Mouse (Mus musculus): ENCODE results near the gene Gpr6. TPM values are rescaled to one million over a fixed set of nuclear protein-coding genes. Genes with fewer than 3 reads are reported as not detected.

Gene Gpr6
- polyA plus RNA-seq, 1 experiment from 2014 or later = 0.23 TPM

DNA sequence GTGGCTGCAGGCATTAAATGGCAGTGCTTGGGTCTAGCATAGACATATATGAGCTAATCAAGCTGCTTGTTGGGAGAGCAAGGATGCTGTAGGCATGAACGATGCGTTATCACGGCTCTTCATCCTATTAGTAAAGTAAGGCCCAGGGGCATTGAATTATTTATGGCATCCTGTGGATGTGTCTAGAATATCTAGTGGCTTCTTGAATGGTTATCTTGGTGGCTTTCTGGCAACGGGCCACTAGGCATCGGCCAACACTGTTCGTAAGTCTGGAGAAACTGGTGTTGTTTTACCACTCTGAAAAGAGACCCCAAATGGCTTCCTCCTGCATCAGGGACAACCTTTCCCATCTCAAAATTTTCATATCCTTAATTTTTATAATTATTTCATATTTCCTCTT is 33.6 kb downstream of the Gpr6 start:
- Histone ChIP-seq H3K27ac (no peak overlapping the region), H3K27me3 (no peaks in the 10 kb centered on the region), H3K4me3 (no peak overlapping the region), H3K9me3 (replicated peaks) (no peaks in the 10 kb centered on the region), H3K9ac (no peak overlapping the region), H3K4me2 (no peak overlapping the region), H3K4me1 (peaks cover 17% of the 10 kb centered on the region), H3K36me3 (ENCODE audit: poor library complexity, severe bottlenecking) (no peaks in the 10 kb centered on the region)
- 66% methylated on average over 6 of the region's 6 CpGs for WGBS
- 0 out of 2 replicates have a peak, but pooled peaks have one; percentile 14 for ATAC-seq

- Histone ChIP-seq H3K4me1 (peaks cover 17% of the 10 kb centered on the region), H3K9me3 (replicated peaks) (no peaks in the 10 kb centered on the region), H3K4me2 (no peak overlapping the region), H3K36me3 (ENCODE audit: poor library complexity, severe bottlenecking) (no peaks in the 10 kb centered on the region), H3K9ac (no peak overlapping the region), H3K4me3 (no peak overlapping the region), H3K27me3 (no peaks in the 10 kb centered on the region), H3K27ac (no peak overlapping the region)
- ATAC-seq = peak; percentile 86
- 55% methylated on average over 8 of the region's 8 CpGs for WGBS
Measured at GRCm38 (mm10) chr10:41037722-41038121, 34.4 kb downstream of the Gpr6 start.

- Histone ChIP-seq H3K4me2 (no peak overlapping the region), H3K36me3 (ENCODE audit: poor library complexity, severe bottlenecking) (no peaks in the 10 kb centered on the region), H3K9ac (no peak overlapping the region), H3K4me1 (peaks cover 2% of the 10 kb centered on the region; the same call in 1 of the 2 replicates), H3K27ac (no peak overlapping the region), H3K4me3 (no peak overlapping the region), H3K9me3 (replicated peaks) (no peaks in the 10 kb centered on the region), H3K27me3 (no peaks in the 10 kb centered on the region)
- no peak for ATAC-seq
- WGBS = 90% methylated on average over 7 of the region's 7 CpGs
Measured at GRCm38 (mm10) chr10:41032811-41033210, 39.3 kb downstream of the Gpr6 start.

DNA sequence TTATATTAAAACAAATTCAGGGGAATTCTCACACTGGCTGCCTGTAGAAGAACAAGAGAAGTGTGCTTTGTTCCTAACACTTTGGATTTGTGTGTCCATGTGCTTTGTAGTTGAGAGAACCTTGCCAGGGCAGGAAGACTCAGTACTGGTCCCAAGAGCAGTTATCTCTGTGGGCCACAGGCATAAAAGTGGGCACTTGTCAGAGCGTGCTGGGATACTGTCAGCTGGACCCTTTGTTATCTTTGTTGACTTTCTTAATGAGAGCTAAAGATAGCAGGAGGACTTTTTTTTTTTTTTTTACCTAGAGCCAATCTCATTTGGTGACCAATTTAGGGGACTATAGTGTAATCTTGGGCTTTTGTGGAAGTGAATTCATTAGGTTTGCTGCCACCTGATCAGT is 47.2 kb downstream of the Gpr6 start:
- no peak for ATAC-seq
- Histone ChIP-seq H3K36me3 (ENCODE audit: poor library complexity, severe bottlenecking) (no peaks in the 10 kb centered on the region), H3K27me3 (no peaks in the 10 kb centered on the region), H3K27ac (no peak overlapping the region), H3K4me2 (no peak overlapping the region), H3K4me3 (no peak overlapping the region), H3K9me3 (replicated peaks) (no peaks in the 10 kb centered on the region), H3K4me1 (no peaks in the 10 kb centered on the region), H3K9ac (no peak overlapping the region)
- 55% methylated on average over 1 of the region's 1 CpGs for WGBS

- H3K9me3 ChIP-seq (replicated peaks) = no peaks in the 10 kb centered on the region
- H3K4me2 ChIP-seq = no peak overlapping the region
- ATAC-seq = no peak
- 47% methylated on average over 1 of the region's 1 CpGs for WGBS
- no peak overlapping the region for H3K27ac ChIP-seq
- no peaks in the 10 kb centered on the region for H3K36me3 ChIP-seq (ENCODE audit: poor library complexity, severe bottlenecking)
- no peak overlapping the region for H3K4me3 ChIP-seq
- no peaks in the 10 kb centered on the region for H3K4me1 ChIP-seq
- H3K27me3 ChIP-seq = no peaks in the 10 kb centered on the region
- H3K9ac ChIP-seq = no peak overlapping the region
Measured at GRCm38 (mm10) chr10:41024406-41024805, 47.7 kb downstream of the Gpr6 start.

DNA sequence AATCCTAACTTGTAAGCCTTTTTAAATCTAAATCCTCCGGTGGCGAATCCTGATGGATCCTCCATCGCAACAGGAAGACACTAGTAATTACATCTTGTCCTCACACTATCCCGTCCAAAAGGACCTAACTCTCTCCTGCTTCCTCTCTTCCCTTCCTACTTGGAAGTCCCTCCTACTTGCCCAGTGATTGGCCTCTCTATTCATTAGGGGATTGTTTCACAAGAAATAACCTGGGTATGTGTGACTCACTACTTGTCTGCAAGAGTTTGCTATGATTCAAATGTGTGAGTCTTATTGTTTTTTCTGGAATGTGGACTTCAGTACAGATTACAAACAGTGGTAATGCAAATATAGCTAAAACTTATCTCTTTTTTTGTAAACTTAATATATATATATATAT is 49.9 kb downstream of the Gpr6 start:
- no peaks in the 10 kb centered on the region for H3K27me3 ChIP-seq
- WGBS = 95% methylated on average over 4 of the region's 4 CpGs
- H3K27ac ChIP-seq = no peak overlapping the region
- no peaks in the 10 kb centered on the region for H3K36me3 ChIP-seq (ENCODE audit: poor library complexity, severe bottlenecking)
- no peak overlapping the region for H3K4me3 ChIP-seq
- no peak for ATAC-seq
- H3K9ac ChIP-seq = no peak overlapping the region
- H3K4me2 ChIP-seq = no peak overlapping the region
- H3K4me1 ChIP-seq = no peaks in the 10 kb centered on the region
- H3K9me3 ChIP-seq (replicated peaks) = no peaks in the 10 kb centered on the region

Other genes starting within 250 kb of the Gpr6 start
- 33.8 and 35.0 TPM in 2 replicates for gene Cdc40, start 189.0 kb downstream of the Gpr6 start, polyA plus RNA-seq (2015; fragmentation: Nextera tagmentation; extraction: Ambion mirVana)
- 61.5 and 65.6 TPM in 2 replicates for gene Wasf1, start 188.8 kb downstream of the Gpr6 start, polyA plus RNA-seq (2015; fragmentation: Nextera tagmentation; extraction: Ambion mirVana)
- gene Fig4, start 231.0 kb upstream of the Gpr6 start, polyA plus RNA-seq (2015; fragmentation: Nextera tagmentation; extraction: Ambion mirVana) = 22.0 and 24.0 TPM in 2 replicates
- gene Ak9, start 231.7 kb upstream of the Gpr6 start, polyA plus RNA-seq (2015; fragmentation: Nextera tagmentation; extraction: Ambion mirVana) = 0.15 and 0.21 TPM in 2 replicates